Mouse (Mus musculus): ENCODE measurements around the gene Ei24.

The Ei24 gene

DNA sequence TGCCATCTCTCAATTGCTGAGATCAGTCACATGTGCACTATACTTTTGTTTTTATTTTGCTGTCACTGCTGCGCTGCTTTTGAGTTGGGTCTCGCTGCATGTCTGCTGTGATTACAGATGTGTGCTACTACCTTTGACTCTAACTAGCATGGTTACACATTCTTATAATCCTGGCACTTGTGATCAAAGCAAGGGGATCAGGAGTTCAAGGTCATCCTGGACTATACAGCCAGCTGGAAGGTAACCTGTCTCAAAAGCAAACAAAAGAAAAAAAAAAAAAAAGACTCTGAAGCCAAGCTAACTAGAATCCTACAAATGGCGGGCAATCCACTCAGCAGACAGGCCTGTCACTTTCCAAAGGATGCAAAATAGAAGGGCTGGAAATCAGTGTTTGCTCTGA is 5.0 kb downstream of the Ei24 start:
- DNase-seq (ENCODE audit: low spot score in 2 of 2) = no peak

DNA sequence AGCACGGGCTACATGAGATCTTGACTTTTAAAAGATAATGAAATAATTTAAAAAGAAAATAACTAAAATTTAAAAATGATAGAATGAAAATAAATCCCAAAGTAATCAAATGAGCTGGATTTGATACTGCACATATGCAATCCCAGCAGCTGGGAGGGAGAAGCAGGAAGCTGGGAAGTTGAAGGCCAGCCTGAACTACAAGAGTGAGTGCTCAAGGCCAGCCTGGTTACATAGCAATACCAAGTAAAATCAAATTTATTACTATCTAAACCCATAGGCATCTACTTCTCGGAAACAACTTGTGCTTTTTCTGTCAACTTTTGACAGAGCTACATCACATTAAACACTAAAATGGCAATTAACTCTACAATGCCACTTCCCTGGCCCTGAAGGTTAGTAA is 13.3 kb downstream of the Ei24 start:
- no peak for DNase-seq (ENCODE audit: low spot score in 2 of 2)

DNA sequence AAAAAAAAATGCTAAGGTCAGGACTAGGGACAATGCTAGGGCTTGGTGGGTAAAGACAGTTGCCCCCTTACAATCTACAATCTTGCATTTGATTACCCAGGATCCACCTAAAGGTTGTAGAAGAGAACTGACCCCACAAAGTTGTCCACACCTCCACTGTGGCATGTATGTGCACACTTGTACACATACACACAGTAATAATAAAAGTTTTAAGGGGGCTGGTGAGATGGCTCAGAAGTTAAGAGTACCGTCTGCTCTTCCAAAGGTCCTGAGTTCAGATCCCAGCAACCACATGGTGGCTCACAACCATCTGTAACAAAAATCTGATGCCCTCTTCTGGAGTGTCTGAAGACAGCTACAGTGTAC is 28.2 kb downstream of the Ei24 start:
- no peak for DNase-seq (ENCODE audit: low spot score in 2 of 2)

DNA sequence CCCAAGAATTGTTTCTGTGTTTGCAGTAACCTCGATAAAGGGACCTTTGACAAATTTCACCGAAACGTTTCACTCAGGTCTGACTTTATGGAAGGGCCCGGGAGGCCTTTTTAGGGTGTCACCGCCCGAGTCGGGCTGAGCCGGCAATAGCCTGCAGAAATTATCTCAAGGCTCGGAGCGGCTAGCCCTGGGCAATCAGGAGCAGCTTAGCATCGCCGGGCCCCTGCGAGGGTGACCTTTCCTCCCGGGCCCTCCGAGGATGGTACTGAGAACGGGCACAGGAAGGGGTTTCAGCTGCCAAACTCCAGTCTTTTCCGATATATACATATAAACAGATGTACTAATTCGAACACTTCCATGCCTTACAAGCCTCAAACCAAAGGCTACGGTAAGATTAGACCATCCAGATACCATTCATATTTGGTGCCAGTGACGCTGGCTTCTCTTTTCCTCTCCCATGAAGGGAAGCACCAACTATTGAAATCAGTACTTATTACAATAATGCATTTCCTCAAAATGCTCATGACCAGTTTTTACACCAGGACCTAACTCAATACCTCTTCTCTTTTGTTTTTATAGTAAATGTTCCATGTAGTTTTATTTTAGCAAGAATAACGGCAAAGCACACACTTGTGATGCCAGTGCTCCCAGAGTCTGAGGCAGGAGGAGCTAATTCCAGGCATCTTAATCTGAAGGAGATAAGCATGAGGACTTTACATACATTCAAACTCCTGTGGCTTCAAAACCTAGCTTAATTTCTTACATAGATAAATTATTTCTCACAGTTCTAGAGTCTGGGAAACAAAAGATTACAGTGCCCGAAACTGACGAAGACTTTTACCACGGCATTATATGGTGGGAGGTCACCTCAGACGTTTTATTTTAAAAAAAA is 28.8 kb downstream of the Ei24 start:
- DNase-seq (ENCODE audit: low spot score in 2 of 2) = peak; percentile 53 to 67

DNA sequence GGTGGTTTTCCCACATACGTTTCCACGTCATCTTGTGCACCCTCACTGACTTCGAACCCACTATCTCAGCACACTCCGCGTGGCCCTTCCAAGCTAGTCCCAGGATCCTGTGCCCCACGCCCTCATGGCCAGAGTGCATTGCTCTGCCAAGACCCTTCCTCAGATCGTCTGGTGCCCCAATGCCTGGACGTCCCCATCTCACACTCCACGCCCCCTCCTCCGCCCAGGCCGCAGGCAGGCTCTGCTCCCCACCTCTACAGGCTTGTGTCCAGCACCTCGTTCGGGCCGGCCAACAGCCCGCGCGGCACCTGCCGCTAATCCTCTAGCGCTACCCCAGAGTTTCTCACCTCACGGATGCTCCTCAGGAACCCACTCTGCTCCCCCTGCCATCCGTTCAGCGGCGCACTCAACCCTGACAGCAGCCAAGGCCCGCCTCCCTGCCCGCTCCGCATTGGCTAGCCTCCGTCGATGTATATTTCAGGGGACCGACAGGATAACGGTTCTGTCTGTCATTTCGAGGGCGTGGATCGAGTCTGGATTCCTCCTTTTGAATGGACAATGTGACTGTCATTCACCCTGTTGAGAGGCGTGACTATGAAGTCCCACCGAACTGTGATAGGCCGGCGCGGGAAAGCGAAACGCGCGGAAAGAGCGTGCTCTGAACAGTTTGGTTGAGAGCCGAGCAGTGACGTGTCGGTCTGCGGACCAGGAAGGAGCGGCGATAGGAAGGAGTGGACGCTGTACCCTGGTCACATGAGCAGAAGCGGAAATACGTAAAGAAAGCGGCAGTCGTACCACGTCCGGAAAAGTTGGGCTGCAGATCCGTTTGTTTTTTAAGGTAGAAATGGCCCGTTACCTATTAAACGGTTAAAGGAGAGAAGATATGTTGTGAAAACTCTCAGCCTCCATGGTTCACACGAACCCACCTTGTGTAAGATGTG is 29.7 kb downstream of the Ei24 start, which contains the start of gene Stt3a:
TSS of gene Stt3a (minus strand) at position 477 of the 941 bp plus-strand sequence.
- peak; percentile 99 for DNase-seq (ENCODE audit: low spot score in 2 of 2)

DNA sequence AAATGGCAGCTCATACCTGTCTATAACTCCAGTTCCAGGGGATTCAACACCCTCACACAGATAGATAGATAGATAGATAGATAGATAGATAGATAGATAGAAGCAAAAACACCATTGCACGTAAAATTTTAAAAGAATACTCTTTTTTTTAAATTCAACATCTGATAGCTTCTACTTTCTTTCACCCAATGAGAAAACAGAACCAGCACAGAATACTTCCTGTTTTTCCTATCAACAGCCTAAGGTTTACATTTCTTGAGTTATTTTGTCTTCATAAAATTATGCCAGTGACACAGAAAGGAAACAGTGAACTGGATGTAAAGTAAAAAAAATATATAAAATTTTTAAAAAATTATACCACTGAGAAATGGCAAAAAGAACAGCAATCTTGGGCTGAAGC is 32.8 kb downstream of the Ei24 start:
- DNase-seq (ENCODE audit: low spot score in 2 of 2) = no peak

Data from right cerebral cortex, adult 2 months (tissue).